Mouse (Mus musculus) heart, postnatal 36 days (tissue): ENCODE results near the gene Tbc1d15. TPM values are rescaled to one million over a fixed set of nuclear protein-coding genes. Genes with fewer than 3 reads are reported as not detected.

Source experiments
- DNase-seq, 2 experiments: peaks; one replicate each; pipeline ENCODE4 v3.0.0; 2021 to 2022
- intact Hi-C: fragments of 180-260 bp; cut with DNase I; formaldehyde crosslinking; loops from one replicate; pipeline ENCODE4 v1.15.1; 2025
- total RNA-seq, 2 experiments: library from RNA; stranded (reverse); gene quantifications; 2 replicates each; pipeline ENCODE4 v1.2.3; 2021

Gene Tbc1d15
- total RNA-seq, 2 experiments from 2014 or later: 57.6 to 61.4 TPM

DNA sequence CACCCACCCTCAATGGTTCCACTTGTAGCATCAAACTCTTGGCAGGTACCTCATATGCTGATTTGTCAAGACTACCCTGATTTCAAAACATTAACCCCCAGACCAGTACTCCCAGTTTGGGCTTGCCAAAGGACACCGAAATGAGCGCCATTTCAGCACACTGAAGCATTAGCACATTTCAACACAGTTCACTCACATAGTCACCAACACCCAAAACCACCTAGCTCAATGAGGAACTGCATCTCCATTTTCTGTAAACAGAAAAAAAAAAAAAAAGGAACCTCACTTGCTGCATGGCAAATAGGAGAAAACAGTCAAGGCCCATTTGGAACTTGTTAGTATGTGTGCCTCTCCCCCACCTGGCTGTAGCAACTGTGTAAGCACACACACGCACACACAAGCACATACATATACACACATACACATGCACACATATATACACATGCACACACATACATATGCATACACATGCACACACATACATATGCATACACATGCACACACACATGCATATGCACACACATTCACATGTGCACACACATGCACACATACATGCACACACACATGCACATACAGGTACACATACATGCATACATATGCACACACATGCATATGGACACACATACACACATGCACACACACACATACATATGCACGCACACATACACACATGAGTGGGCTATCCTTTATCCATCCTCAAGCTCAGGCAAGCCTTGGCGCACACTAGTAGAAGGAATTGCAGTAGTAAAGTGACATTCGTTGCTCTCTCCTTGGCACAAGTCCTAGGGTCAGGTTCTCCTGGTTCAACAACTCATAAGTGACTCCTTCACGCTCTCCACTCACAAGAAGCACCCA is 80.5 kb downstream of the Tbc1d15 start:
- intact Hi-C loops: no loop called here
- DNase-seq: no peak

DNA sequence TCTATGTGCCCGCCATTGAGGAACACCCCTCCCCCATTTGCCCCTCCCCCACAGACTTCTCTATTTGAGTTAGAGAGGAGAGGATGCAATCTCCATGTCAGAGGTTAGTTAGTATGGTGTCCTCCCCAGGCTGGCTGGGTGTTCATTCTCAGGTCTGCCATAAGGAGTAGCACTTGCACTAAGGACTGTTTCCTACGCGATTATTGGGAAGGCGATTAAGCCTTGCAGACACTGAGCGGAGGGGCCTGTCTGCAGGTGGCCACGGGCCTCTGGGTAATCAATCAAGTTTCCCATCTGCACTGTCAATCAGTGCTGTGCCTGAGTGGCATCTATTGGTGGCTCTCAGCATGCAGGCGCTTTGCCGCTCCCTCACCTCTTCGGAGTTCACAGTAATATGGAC is 81.9 kb downstream of the Tbc1d15 start:
- no peak for DNase-seq
- intact Hi-C loops: no loop called here

DNA sequence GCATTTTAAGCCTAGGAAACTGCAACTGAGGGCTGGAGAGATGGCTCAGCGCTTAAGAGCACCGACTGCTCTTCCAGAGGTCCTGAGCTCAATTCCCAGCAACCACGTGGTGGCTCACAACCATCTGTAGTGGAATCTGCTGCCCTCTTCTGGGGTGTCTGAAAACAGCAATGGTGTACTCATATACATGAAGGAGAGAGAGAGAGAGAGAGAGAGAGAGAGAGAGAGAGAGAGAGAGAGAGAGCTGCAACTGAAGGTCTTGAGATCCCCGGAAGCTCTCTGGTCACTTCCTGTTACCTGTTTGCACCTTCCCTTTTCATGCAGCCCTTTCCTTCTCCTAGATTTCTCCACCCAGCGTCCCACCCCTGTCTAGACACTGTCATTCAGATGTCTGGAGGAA is 91.0 kb downstream of the Tbc1d15 start:
- intact Hi-C loops: no loop called here
- DNase-seq: no peak

Other genes with a start within 250 kb of the Tbc1d15 start
- gene Tph2, start 66.4 kb downstream of the Tbc1d15 start, total RNA-seq: not detected
- 10 to 100 TPM; 74.1 to 80.5 TPM for gene Rab21, start 64.1 kb upstream of the Tbc1d15 start, total RNA-seq
- 10 to 100 TPM; 11.6 to 15.5 TPM for gene Tmem19, start 111.0 kb upstream of the Tbc1d15 start, total RNA-seq
- gene Thap2, start 133.0 kb upstream of the Tbc1d15 start, total RNA-seq: 1 to 10 TPM; 6.0 to 8.2 TPM
- gene Zfc3h1, start 133.5 kb upstream of the Tbc1d15 start, total RNA-seq: 10 to 100 TPM; 11.5 to 15.3 TPM